8 mouse cellular contexts compared by ENCODE assay signal in genomic region chr16:63863913-63864330, GRCm38 (mm10). TPM values are rescaled to one million over a fixed set of nuclear protein-coding genes. Genes with fewer than 3 reads are reported as not detected.
DNase-seq lines count a peak whose midpoint lies in the region.

Gene Epha3 (minus strand): TSS chr16:63864175.

- DNase-seq in adrenal gland, postnatal 10 days = peak; percentile 78
- peak; percentile 90 for DNase-seq in embryo, embryonic 10.5 days (ENCODE audit: low spot score)
- peak; percentile 52 for DNase-seq in gastrocnemius, postnatal 25 days
- peak; percentile 30 for DNase-seq in induced T-regulatory cell, adult 2 months (ENCODE audit: low read depth)
- DNase-seq in left cerebral cortex, adult 8-10 months (ENCODE audit: low spot score in 2 of 2) = peak; percentile 61 to 70
- peak; percentile 62 for DNase-seq in lung, postnatal 36 days
- DNase-seq in retina, postnatal 1 day = peak; percentile 92
- DNase-seq in c-Kit-positive CD71-positive TER-119-positive erythroid progenitor cells, embryonic 14.5 days (ENCODE audit: low spot score) = no peak

RNA-seq across cellular contexts. Expression of gene Epha3, which starts in this region (rescaled TPM):
- 1 to 10 TPM; 5.0 to 5.2 TPM for total RNA-seq in adrenal gland, postnatal 10 days (2021)
- total RNA-seq in gastrocnemius, postnatal 25 days (2021) = under 1 TPM; 0.59 to 0.67 TPM
- 10 to 100 TPM in 2 of 4 experiments, 1 to 10 TPM in 2; 8.6 to 10.9 (median 9.7) TPM for total RNA-seq in left cerebral cortex, adult 8-10 months (2022)

Comparison
In these comparisons a context has a peak if more than half of its experiments do, and no peak if none do; other contexts are left out.
1. Peak in DNase-seq in gastrocnemius, postnatal 25 days; RNA of the gene not detected or under 1 TPM.